Mouse (Mus musculus) bone marrow, adult 2 months (tissue): ENCODE results near the gene Vasp.

ENCODE experiments used
- CTCF ChIP-seq: fragments of 200-500 bp; IDR thresholded peaks from 2 replicates; pipeline ENCODE4 v1.5.1; 2011; ENCODE audit warnings: low read length, control low read depth; ENCODE audit not compliant: control insufficient read depth, insufficient read depth
- POLR2A ChIP-seq: fragments of 200-500 bp; IDR thresholded peaks from 2 replicates; pipeline ENCODE4 v1.6.1; 2011; ENCODE audit warnings: low read depth, mild to moderate bottlenecking, control low read depth, low read length, borderline replicate concordance; ENCODE audit not compliant: control insufficient read depth

DNA sequence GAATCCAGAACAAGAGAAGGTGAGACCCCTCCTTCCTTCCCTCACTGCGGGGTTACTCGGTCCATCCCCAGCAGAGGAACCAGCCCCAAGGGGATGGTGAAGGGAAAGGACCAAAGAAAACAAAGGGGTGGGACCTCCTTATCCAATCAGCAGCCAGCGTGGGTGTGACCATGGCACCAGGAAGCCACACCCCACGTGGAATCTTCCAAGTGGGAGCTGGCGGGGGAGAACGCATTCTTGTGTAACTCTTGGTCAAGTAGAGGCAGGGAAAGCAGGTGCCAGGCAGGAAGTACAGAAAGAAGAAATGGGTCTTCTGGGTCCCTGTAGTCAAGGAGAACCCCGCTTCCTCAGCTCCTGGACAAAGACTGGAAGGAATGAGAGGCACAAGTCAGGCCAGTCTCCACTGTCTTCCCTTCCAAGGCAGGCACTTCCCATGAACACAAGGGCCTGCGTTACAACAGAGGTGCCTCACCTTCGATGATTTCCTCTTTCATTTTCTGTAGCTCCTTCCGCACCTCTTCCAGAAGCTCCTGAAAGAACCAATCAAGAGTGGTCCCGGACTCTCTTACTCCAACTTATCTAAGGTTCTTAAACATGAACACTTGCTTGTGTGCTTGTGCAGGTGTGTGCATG, 14.1 kb downstream of the Vasp start:
- TF ChIP-seq CTCF (no peak), POLR2A (no peak)
